Mouse (Mus musculus) ovary, postnatal 36 days (tissue): Measurements from ENCODE around the gene Adh4.
"Not testable (repeated sequence)": the region's sequence is repeated elsewhere in the genome, so short reads cannot be mapped to it uniquely, and the experiment has no call there.

Experiments used
- DNase-seq: peaks from one replicate; pipeline ENCODE4 v3.0.0; 2022; ENCODE audit warnings: low spot score, mixed read lengths

Adh4 gene

GRCm38 (mm10) chr3:138448077-138448860, 33.0 kb downstream of the Adh4 start:
- DNase-seq = no peak

GRCm38 (mm10) chr3:138452169-138452568, 36.9 kb downstream of the Adh4 start:
- DNase-seq = no peak

DNA sequence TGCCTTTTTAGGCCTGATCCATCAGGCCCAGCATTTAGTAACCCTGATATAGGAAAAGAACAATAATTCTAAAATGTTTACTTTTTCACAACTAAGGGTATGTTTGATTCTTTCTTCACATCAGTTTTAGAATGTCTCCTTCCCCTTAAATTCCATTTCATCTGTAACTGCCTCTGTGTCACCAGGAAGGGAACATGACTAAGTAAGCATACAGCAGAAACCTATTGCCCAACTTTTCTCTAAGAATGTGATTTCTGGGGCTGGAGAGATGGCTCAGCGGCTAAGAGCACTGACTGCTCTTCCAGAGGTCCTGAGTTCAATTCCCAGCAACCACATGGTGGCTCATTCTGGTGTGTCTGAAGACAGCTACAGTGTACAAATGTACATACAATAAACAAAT, 39.0 kb downstream of the Adh4 start:
- no peak for DNase-seq

- DNase-seq = no peak
These were observed 39.6 kb downstream of the Adh4 start for GRCm38 (mm10) chr3:138454711-138455435.

DNA sequence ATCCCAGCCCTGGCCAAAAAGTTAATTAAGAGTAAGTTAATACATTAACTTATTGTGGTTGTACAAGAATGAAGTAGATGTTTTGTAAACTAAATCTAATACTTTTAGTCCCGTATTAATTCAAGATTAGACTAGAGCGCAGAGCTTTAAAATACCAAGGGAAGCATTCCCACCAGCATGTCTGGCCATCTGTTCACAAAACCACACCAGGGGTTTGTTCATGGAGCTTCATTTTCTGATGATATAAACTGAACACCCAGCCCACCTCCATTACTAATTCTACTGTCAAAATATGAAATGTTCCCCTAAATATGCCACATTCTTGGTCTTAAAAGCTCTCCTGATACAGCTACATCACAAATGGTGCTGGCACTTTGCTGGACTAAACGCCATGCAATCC, 43.2 kb downstream of the Adh4 start:
- no peak for DNase-seq

DNA sequence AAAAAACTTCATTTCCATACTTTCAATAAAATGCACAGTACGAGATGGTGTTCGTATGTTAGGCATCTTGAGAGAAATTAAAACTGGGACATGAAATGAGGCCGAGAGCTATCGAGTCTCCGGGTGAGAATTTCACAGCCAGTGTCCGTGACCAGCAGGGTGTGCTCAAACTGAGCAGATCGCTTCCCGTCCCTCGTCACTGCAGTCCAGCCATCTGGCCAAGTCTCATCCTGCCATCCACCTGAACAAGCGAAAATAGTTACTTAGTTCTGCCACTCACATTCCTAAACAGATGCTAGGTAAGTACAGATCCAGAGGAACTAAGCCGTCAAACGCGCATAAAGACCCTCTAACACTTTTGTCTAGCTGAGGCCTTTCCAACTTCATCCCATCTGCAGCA, 45.0 kb downstream of the Adh4 start:
- no peak for DNase-seq

- no peak for DNase-seq
These were observed 46.6 kb downstream of the Adh4 start for GRCm38 (mm10) chr3:138461832-138462231.

DNA sequence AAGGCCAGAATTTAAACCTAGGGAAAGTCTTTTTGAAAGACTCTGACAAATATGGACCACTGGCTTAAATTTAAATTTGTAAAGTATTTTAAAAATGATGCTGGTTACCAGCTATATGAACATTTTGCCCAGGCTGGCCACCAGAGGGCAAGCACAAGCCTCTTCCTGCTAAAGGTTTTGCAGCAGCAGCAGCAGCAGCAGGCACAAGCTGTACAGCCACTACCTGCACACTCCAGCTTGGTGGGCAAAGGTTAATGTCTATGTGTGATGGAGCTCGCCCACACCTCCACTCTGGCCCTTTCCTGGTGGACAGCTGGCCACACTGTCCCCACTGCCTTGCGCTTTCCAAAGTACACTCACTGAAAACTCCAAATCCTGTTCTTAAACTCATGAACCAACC, 47.9 kb downstream of the Adh4 start:
- no peak for DNase-seq

- no peak for DNase-seq
These were observed 48.5 kb downstream of the Adh4 start for GRCm38 (mm10) chr3:138463807-138464206.

GRCm38 (mm10) chr3:138464573-138465147, 49.4 kb downstream of the Adh4 start:
- DNase-seq = no peak

DNA sequence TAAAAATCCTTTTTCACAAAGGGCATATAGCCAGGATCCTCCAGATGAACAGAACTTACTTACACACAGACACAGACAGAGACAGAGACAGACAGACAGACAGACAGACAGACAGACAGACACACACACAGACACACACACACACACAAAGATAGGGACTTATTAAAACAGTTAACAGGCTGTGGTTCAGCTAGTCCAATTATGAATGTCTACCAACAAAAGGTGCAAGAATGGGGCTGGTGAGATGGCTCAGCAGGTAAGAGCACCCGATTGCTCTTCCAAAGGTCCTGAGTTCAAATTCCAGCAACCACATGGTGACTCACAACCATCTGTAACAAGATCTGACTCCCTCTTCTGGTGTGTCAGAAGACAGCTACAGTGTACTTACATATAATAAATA, 51.4 kb downstream of the Adh4 start:
- not testable (repeated sequence) for DNase-seq

DNA sequence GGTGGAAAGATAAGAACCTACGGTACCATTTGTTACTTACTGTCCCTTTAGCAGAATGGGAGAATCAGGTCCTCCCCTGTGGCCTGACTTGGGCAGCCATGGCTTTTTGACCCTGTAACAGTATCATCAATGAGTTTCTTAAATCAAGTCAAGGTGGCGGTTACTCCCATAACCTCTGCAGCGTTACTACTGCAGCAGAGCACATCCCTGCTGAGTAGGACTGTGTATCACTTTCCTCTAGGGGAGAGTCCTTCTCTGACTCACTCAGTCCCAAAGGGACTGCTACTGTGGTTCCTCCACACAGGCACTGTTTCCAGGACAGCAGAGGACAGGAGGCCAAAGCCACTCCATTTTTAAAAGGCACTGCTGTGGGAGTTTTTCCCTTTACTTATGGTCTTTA, 55.8 kb downstream of the Adh4 start:
- no peak for DNase-seq

- DNase-seq = no peak
These were observed 64.2 kb downstream of the Adh4 start for GRCm38 (mm10) chr3:138479489-138479888.
